Mouse (Mus musculus) embryonic stem cell, embryonic (primary cell): ENCODE measurements at regions not wholly inside any gene's neighbourhood (a gene's known extent, or its start where the extent isn't known, plus 50 kb on each side); places are given as distances from the start of the nearest gene placed in this dataset.

Source experiments
- CTCF ChIA-PET, 4 experiments: fragments of 300-600 bp in 2 of 4; fragments of 350-600 bp in 2 of 4; sonication (Branson Sonifier 250); formaldehyde crosslinking; loops; one replicate each; lab custom pipeline; 2022; ENCODE audit warnings: inconsistent platforms in 2 of 4; lab: Charles Lee
- POLR2A ChIA-PET, 4 experiments: fragments of 300-600 bp in 2 of 4; fragments of 350-600 bp in 2 of 4; sonication (Branson Sonifier 250); formaldehyde crosslinking; loops; one replicate each; lab custom pipeline; 2022; ENCODE audit warnings: antibody characterized with exemption in 4 of 4, inconsistent platforms in 1 of 4; lab: Charles Lee

- POLR2A ChIA-PET = no interaction called here
- CTCF ChIA-PET = no interaction called here
Measured at GRCm38 (mm10) chr1:120757283-120757821, 155.1 kb downstream of the En1 start.

DNA sequence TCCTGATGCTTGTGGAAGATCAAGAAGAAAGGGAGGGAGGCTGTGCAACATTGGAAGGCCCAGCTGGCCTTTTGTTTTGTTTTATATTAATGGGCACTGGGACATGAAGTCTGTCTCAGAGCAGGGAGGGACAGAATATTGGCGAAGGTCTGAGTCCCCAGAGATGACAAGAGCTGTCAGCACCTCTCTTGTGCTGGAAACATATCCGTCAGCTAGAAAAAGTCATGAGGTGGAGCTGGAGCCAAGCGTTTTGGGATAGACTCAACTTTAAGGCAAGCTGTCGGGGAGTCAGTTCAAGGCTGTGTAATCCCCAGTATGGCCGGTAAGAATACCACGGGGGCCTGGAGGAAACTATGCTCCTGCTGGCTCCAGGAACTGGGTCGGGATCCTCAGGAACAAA, 156.0 kb downstream of the En1 start:
- POLR2A ChIA-PET = interaction anchor here in 3 of 4 experiments (0.6 to 1.9 kb wide), 4 partner anchors 8 to 58 kb away, joined by 3 to 6 read pairs (median 3); no protein-coding TSS in a partner anchor
- CTCF ChIA-PET = no interaction called here

DNA sequence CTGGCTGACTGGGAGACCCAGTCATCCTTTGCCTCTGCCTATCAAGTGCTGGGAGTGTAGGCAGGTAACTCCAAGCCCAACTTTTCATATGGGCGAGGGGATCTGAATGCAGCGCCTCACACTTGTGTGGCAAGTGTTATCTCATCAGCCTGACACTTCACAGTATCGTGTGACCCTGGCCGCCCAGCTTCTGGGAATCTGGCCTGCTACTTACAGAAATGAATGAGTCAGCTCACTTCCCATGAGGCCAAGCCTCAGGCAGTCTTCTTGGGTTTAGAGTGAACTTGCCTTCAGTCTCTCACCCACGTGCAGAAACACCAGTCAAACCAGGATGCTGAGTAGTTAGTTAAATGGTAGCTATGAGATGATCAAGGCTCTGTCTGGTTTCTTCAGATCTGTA, 156.5 kb downstream of the En1 start:
- POLR2A ChIA-PET = interaction anchor here in 3 of 4 experiments (0.6 to 1.9 kb wide), 6 partner anchors 9 to 41 kb away, joined by 3 to 6 read pairs (median 3); no protein-coding TSS in a partner anchor
- CTCF ChIA-PET = no interaction called here

DNA sequence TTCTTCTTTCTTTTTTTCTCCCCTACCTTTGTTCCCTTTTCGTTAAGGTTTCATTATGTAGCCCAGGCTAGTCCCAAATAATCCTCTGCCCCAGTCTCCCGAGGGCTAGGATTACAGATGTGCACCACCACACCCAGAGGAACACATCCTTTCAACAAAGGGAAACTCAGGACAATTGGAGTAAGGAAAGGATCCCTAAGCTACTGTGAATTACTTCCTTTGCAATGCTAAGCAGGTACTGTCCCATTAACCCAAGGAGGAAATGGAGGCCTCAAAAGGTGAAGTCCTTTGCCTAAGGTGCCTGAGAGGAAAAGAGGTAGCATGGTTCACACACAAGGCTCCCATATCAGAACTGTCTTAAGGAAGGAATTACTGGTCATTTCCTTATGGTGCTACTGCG, 157.2 kb downstream of the En1 start:
- ChIA-PET POLR2A (interaction anchor here in 2 of 4 experiments (0.9 to 1.9 kb wide), 3 partner anchors 8 to 20 kb away, joined by 3 to 6 read pairs (median 4); no protein-coding TSS in a partner anchor), CTCF (no interaction called here)

DNA sequence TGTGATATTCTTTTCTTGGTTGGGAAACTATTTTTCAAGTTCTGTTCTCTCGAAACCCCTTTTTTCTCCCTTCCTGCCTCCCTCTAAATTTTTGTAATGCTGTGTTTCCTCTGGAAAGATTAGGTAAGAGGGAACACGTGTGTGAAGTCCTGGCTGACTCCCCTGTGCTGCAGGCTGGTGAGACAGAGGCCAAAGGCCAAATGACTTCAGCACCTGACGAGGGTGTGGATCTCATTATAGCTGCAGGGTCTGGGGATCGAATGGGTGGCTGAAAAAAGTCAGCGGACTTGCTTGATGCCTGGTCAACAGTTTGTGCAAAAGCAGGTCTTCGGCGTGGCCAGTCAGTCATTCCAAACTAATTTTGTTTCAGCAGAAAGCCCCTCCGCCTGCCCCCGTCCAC, 159.1 kb downstream of the En1 start:
- ChIA-PET POLR2A (no interaction called here), CTCF (no interaction called here)

- ChIA-PET POLR2A (interaction anchor here in 1 of 4 experiments (1.7 kb wide), 1 partner anchor 12 kb away, joined by 3 read pairs; no protein-coding TSS in a partner anchor), CTCF (no interaction called here)
Measured at GRCm38 (mm10) chr1:120762498-120762897, 160.3 kb downstream of the En1 start.

DNA sequence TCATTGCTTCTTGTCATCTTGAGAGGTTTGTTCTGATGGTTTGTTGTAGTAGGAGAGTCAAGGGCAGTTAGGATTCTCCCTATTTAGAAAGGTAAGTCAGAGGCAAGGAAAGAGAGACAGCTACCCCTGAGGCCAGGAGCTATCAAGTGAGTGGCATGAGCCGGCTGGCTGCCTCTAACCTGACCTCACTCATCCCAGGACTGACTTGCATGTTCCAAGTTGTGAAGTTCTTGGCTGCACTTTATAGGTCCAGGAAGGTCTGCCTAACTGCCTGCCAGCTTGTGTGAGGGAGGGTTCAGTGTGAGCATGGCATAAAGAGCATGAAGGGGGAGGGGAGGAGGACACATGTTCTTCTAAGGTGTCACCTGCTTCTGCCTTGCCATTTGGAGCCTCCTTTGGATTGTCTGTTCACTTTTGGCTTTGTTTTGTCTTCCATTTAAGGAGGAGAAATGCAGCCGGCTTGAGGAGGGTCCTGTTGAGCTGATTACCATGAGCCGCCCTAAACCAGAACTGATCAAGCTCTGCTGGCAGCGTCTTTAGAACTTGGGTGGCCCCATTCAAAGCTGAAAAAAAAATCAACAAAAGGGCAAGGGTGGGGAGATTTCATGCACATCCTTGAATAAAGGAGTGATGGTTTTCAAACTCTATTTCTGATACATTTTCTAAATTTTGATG, 160.8 kb downstream of the En1 start:
- ChIA-PET CTCF (interaction anchor here in 1 of 4 experiments (0.6 kb wide), 1 partner anchor 77 kb away, joined by 3 read pairs; no protein-coding TSS in a partner anchor), POLR2A (interaction anchor here in 2 of 4 experiments (0.8 to 1.7 kb wide), 4 partner anchors 13 to 361 kb away, joined by 3 read pairs; no protein-coding TSS in a partner anchor)

DNA sequence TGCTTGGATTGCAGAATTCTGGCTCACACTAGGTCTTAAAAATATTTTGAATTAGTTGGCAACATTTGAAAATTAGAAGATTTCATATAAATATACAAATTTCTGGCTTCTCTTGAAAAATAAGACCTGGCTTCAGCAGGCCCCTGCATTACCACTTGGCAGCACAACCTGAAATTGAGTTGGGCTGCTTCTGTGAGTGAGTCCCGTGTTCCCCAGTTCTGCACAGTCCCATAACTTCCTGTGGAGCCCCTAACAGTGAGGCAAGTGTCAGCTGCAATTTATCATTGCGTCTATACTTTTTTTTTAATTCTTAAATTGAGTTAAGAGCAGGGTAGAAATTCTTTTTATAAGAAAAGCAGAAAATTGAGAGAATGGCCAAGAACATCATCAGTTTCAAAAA, 164.8 kb downstream of the En1 start:
- POLR2A ChIA-PET = no interaction called here
- CTCF ChIA-PET = no interaction called here

DNA sequence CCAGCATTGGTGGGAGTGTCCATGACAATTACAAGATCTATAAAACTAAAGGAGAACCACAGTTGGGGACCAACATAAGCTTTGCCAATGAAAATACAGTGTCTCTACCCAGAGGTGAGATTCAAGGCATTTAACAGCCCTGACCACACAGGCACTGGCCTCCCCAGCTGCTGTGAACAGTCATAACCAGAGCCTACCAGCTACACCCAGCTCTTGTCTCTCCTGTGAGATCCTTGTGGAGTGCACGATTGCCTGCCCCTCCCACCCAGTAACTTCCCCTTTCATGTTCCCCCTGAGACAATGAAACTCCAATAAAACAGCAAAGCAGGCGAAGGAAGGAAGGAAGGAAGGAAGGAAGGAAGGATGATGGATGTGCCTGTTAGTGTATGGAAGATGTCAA, 169.1 kb downstream of the En1 start:
- ChIA-PET POLR2A (no interaction called here), CTCF (interaction anchor here in 1 of 4 experiments (0.5 kb wide), 1 partner anchor 113 kb away, joined by 4 read pairs; no protein-coding TSS in a partner anchor)

GRCm38 (mm10) chr1:120776906-120777305, 174.7 kb downstream of the En1 start:
- ChIA-PET CTCF (no interaction called here), POLR2A (no interaction called here)

GRCm38 (mm10) chr1:120777468-120777867, 175.2 kb downstream of the En1 start:
- POLR2A ChIA-PET = no interaction called here

GRCm38 (mm10) chr1:120795245-120795644, 193.0 kb downstream of the En1 start:
- CTCF ChIA-PET = interaction anchor here in 3 of 4 experiments (0.6 to 1.1 kb wide), 4 partner anchors 203 to 669 kb away, joined by 3 to 5 read pairs (median 4); no protein-coding TSS in a partner anchor
- POLR2A ChIA-PET = no interaction called here

More at GRCm38 (mm10) chr1:120777468-120777867, 175.2 kb downstream of the En1 start:
- CTCF ChIA-PET = no interaction called here

DNA sequence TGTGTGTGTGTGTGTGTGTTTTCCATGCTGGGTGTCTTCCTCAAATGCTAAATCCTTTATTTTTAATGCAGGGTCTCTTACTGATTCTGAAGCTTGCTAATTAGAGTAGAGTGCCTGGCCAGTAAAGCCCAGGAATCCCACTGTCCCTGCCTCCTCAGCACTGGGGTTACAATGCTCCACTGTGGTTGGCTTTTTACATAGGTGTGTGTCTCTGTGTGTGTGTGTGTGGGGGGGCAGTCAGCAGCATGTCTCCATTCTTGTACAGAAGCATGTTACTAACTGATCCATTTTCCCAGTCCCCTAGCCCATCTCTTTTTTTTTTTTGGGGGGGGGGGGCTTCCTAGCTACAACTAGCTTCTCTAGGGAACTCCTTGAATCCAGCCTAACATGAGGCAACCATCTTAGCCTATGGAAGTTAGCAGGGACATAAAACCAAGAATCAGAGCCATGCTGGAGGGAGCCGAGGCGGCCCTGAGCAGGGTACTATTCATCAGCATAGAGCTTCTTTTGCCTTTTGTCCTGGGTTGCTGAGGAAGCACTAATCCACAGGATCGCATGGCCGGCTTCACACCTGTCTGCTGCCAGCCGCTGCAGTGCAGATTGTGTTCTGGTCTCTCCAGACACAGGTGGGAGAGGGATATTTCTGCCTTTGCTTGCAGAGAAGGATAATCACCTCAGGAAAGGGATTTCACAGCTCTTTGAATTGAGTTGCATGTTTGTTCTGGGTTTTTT, 199.2 kb downstream of the En1 start:
- POLR2A ChIA-PET = interaction anchor here in 1 of 4 experiments (0.6 kb wide), 1 partner anchor 150 kb away, joined by 3 read pairs; no protein-coding TSS in a partner anchor

GRCm38 (mm10) chr1:120801980-120802364, 199.8 kb downstream of the En1 start:
- POLR2A ChIA-PET = interaction anchor here in 1 of 4 experiments (0.6 kb wide), 1 partner anchor 150 kb away, joined by 3 read pairs; no protein-coding TSS in a partner anchor
- CTCF ChIA-PET = interaction anchor here in 1 of 4 experiments (0.7 kb wide), 1 partner anchor 1588 kb away, joined by 4 read pairs; no protein-coding TSS in a partner anchor

More for the DNA sequence above, 199.2 kb downstream of the En1 start:
- CTCF ChIA-PET = interaction anchor here in 1 of 4 experiments (0.7 kb wide), 1 partner anchor 1587 kb away, joined by 4 read pairs; no protein-coding TSS in a partner anchor

DNA sequence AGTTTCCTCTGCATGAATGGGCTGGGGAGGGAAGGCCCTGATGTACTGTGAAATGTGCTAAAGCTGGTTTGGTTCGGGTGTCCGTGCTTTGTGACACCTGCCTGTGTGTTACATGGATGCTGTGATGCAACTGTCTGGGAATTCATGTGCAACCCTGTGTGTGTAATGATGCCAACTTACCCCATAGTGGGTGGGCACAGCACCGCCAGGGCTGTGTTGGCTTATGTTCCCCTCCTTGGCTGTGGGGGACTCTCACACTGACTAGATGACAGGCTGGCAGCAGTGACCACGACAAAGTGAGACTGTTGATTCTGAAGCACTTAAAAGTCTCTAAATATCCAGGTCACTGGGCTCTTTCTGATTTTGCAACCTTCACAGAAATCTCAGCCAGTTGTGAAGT, 212.2 kb downstream of the En1 start:
- CTCF ChIA-PET = no interaction called here

DNA sequence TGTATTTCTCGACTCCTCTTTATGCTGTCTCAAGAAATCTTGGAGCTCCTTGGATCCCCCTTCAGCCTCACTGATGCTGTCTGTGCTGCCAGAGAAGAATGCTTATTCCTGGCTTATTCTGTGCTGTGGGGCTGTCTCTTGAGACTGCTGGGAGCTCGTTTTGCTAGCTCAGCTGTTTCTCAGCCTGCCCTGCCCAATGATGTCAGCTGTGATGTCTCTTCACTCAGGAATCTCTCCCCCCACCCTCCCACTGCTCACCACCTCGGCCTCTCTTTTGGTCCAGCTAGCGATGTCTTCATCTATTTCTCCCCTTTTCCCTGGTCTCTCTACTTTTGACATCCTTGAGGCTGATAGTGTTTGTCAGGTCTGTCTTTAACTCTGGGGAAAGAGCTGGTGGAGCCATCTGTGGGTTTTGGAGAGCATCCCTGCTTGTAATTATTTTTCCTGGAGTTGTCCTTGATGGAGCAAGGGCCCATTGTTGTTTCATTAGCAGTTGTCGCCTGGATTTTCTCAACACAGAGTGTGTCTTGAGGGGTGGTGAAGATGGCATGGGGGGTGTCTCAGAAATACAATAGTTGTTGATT, 214.1 kb downstream of the En1 start:
- CTCF ChIA-PET = interaction anchor here in 1 of 4 experiments (0.6 kb wide), 1 partner anchor 1508 kb away, joined by 5 read pairs; no protein-coding TSS in a partner anchor
- POLR2A ChIA-PET = interaction anchor here in 1 of 4 experiments (0.5 to 0.8 kb wide), 3 partner anchors 24 to 581 kb away, joined by 3 read pairs; no protein-coding TSS in a partner anchor

More for the DNA sequence above, 212.2 kb downstream of the En1 start:
- POLR2A ChIA-PET = no interaction called here

- ChIA-PET POLR2A (interaction anchor here in 1 of 4 experiments (0.6 kb wide), 1 partner anchor 24 kb away, joined by 3 read pairs; no protein-coding TSS in a partner anchor), CTCF (no interaction called here)
Measured at GRCm38 (mm10) chr1:120817563-120817962, 215.3 kb downstream of the En1 start.

- ChIA-PET CTCF (interaction anchor here in 1 of 4 experiments (0.5 kb wide), 1 partner anchor 966 kb away, joined by 3 read pairs; no protein-coding TSS in a partner anchor), POLR2A (no interaction called here)
Measured at GRCm38 (mm10) chr1:120831975-120832374, 229.8 kb downstream of the En1 start.
